Mouse (Mus musculus): ENCODE data around the gene Gm13695.
"Not testable (repeated sequence)": the region's sequence is repeated elsewhere in the genome, so short reads cannot be mapped to it uniquely, and the experiment has no call there.

- not testable (repeated sequence) for TF ChIP-seq CTCF, POLR2A (IDR thresholded peaks at IDR 0.05; ENCODE audit: extremely low read depth, insufficient read depth, low read length)
Observed at GRCm38 (mm10) chr2:83961203-83961602, 5.9 kb upstream of the Gm13695 start, which contains the start of gene Gm13693.
